22 mouse cellular contexts compared by ENCODE assay signal in the genomic region with DNA sequence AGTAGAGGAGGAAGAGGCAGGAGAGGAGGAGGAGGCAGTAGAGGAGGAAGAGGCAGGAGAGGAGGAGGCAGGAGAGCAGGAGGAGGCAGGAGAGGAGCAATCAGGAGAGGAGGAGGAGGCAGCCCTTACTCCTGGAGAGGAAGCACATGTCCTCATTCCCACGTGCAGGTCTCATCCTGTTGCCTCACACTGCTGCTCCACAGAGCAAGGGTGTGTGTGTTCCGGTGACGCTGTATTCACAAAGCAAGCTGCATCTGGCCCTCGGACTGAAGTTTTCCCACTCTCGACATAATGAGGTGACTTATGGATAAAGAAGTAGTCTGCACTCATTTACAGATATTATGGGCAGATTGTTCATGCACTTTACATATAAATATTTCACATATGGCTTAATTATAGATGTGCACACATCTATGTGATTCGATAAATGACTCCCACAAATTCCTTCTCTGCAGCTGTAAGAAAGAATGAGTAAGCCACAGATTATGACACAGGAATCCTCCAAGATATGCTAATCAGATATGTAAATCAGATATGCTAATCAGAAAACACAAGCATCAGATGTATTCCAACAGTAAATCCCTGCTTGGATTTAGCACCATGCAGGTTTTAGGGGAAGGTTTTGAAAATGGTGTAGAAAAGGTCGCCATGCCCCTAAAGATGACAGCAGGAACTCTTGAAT.
DNase-seq lines count a peak whose midpoint lies in the region; ATAC-seq and TF ChIP-seq lines count a peak whose summit lies in the region.
"Had no signal": no experiment of that assay in that cellular context is flagged by ENCODE, and none has a peak within 500 bp of the region (broad histone marks: within the 10 kb centered on the region; RNA-seq: fewer than 3 reads in every experiment).

No protein-coding gene starts in this region.

- H3K36me3 ChIP-seq in forebrain, embryonic 14.5 days (ENCODE audit: control insufficient read depth, insufficient read depth, low read length) = no peaks in the 10 kb centered on the region
- H3K36me3 ChIP-seq in forebrain, embryonic 10.5 days (replicated peaks) = no peaks in the 10 kb centered on the region
- no peaks in the 10 kb centered on the region for H3K36me3 ChIP-seq in midbrain, embryonic 12.5 days
- H3K36me3 ChIP-seq in midbrain, embryonic 15.5 days (replicated peaks) = no peaks in the 10 kb centered on the region
- H3K36me3 ChIP-seq: embryonic facial prominence, embryonic 15.5 days; heart, embryonic 10.5 days had no signal

- no peaks in the 10 kb centered on the region for H3K9me3 ChIP-seq in forebrain, embryonic 14.5 days (replicated peaks; ENCODE audit: control insufficient read depth, low read length)
- H3K9me3 ChIP-seq in forebrain, embryonic 10.5 days = no peaks in the 10 kb centered on the region
- no peaks in the 10 kb centered on the region for H3K9me3 ChIP-seq in midbrain, embryonic 12.5 days
- H3K9me3 ChIP-seq in midbrain, embryonic 15.5 days = no peaks in the 10 kb centered on the region
- H3K9me3 ChIP-seq: embryonic facial prominence, embryonic 15.5 days; heart, embryonic 10.5 days had no signal

- no peaks in the 10 kb centered on the region for H3K4me1 ChIP-seq in forebrain, embryonic 14.5 days (ENCODE audit: control insufficient read depth, insufficient read depth, low read length)
- H3K4me1 ChIP-seq in forebrain, embryonic 10.5 days = no peaks in the 10 kb centered on the region
- H3K4me1 ChIP-seq in midbrain, embryonic 12.5 days = no peaks in the 10 kb centered on the region
- H3K4me1 ChIP-seq in midbrain, embryonic 15.5 days = no peaks in the 10 kb centered on the region
- H3K4me1 ChIP-seq: embryonic facial prominence, embryonic 15.5 days; heart, embryonic 10.5 days had no signal

- no peak overlapping the region for H3K9ac ChIP-seq in forebrain, embryonic 14.5 days (ENCODE audit: low read length)
- no peak overlapping the region for H3K9ac ChIP-seq in midbrain, embryonic 12.5 days (replicated peaks)
- no peak overlapping the region for H3K9ac ChIP-seq in midbrain, embryonic 15.5 days
- H3K9ac ChIP-seq: embryonic facial prominence, embryonic 15.5 days had no signal

- H3K4me2 ChIP-seq in forebrain, embryonic 14.5 days (ENCODE audit: low read length) = no peak overlapping the region
- no peak overlapping the region for H3K4me2 ChIP-seq in midbrain, embryonic 12.5 days (replicated peaks)
- no peak overlapping the region for H3K4me2 ChIP-seq in midbrain, embryonic 15.5 days
- H3K4me2 ChIP-seq: embryonic facial prominence, embryonic 15.5 days; liver, embryonic 11.5 days had no signal

- no peaks in the 10 kb centered on the region for H3K27me3 ChIP-seq in forebrain, embryonic 14.5 days (replicated peaks; ENCODE audit: control insufficient read depth, insufficient read depth, low read length)
- H3K27me3 ChIP-seq in forebrain, embryonic 10.5 days (ENCODE audit: poor library complexity, severe bottlenecking) = no peaks in the 10 kb centered on the region
- H3K27me3 ChIP-seq in midbrain, embryonic 12.5 days = no peaks in the 10 kb centered on the region
- no peaks in the 10 kb centered on the region for H3K27me3 ChIP-seq in midbrain, embryonic 15.5 days (replicated peaks)
- H3K27me3 ChIP-seq: embryonic facial prominence, embryonic 15.5 days; Patski had no signal

- peak; percentile 56 for DNase-seq in forebrain, embryonic 14.5 days (ENCODE audit: low spot score)
- DNase-seq in forebrain, embryonic 10.5 days (ENCODE audit: extremely low spot score, low spot score) = no peak
- peak; percentile 10 to 31 for DNase-seq in layer of hippocampus, adult 2 months (ENCODE audit: low spot score in 2 of 2)
- no peak for DNase-seq in layer of hippocampus, postnatal 25 days (ENCODE audit: extremely low spot score in 1 of 2, low spot score in 1 of 2)
- DNase-seq in layer of hippocampus, postnatal 36 days = peak; percentile 7 to 8
- no peak for DNase-seq in lung, adult 18-20 months
- DNase-seq: adrenal gland, postnatal 14 days; cerebellum, adult 18-20 months; cerebellum, postnatal 36 days; gastrocnemius, postnatal 36 days; kidney, adult 11 months; lung, adult 2 months; thymus, adult 18-20 months; thymus, postnatal 4 days had no signal

- WGBS in forebrain, embryonic 14.5 days = 58% methylated on average over 7 of the region's 7 CpGs
- WGBS in forebrain, embryonic 10.5 days = 89% methylated on average over 7 of the region's 7 CpGs
- WGBS in midbrain, embryonic 12.5 days = 70% methylated on average over 7 of the region's 7 CpGs
- WGBS in midbrain, embryonic 15.5 days = 55% methylated on average over 7 of the region's 7 CpGs

- ATAC-seq in forebrain, embryonic 14.5 days = peak; percentile 76
- peak; percentile 44; the same call in 1 of the 2 replicates for ATAC-seq in midbrain, embryonic 12.5 days (ENCODE audit: low FRiP score, low read depth)
- no peak for ATAC-seq in midbrain, embryonic 15.5 days (replicated peaks)
- ATAC-seq: activated CD4-positive, CD25-positive, alpha-beta regulatory T cell, adult 4 months; CD4-positive, CD25-positive, alpha-beta regulatory T cell, adult 4 months; Patski had no signal

- H3K4me3 ChIP-seq in forebrain, embryonic 14.5 days (ENCODE audit: low read depth, low read length) = no peak overlapping the region
- H3K4me3 ChIP-seq in forebrain, embryonic 10.5 days = no peak overlapping the region
- H3K4me3 ChIP-seq in layer of hippocampus, adult 2 months = no peak overlapping the region
- H3K4me3 ChIP-seq in midbrain, embryonic 12.5 days = no peak overlapping the region
- H3K4me3 ChIP-seq in midbrain, embryonic 15.5 days = no peak overlapping the region
- H3K4me3 ChIP-seq: embryonic facial prominence, embryonic 15.5 days; heart, embryonic 10.5 days had no signal

- no peak for TF ChIP-seq CTCF in layer of hippocampus, adult 2 months (conservative IDR thresholded peaks at IDR 0.05)

- H3K27ac ChIP-seq in forebrain, embryonic 14.5 days (ENCODE audit: low read depth, low read length) = no peak overlapping the region
- H3K27ac ChIP-seq in forebrain, embryonic 10.5 days = no peak overlapping the region
- H3K27ac ChIP-seq in layer of hippocampus, adult 2 months = no peak overlapping the region
- no peak overlapping the region for H3K27ac ChIP-seq in midbrain, embryonic 12.5 days (replicated peaks)
- no peak overlapping the region for H3K27ac ChIP-seq in midbrain, embryonic 15.5 days
- H3K27ac ChIP-seq: embryonic facial prominence, embryonic 15.5 days; heart, embryonic 10.5 days had no signal

Comparison
In these comparisons a context has a peak if more than half of its experiments do, and no peak if none do; other contexts are left out.
1. DNase-seq: peak in forebrain, embryonic 14.5 days (single experiment), layer of hippocampus, adult 2 months (2 of 2) and layer of hippocampus, postnatal 36 days (2 of 2); none in forebrain, embryonic 10.5 days (single experiment), layer of hippocampus, postnatal 25 days (0 of 2) and lung, adult 18-20 months (0 of 2).